Mouse (Mus musculus): ENCODE data around the gene Syn1.
A peak's percentile ranks its signal among the peaks of the same experiment; 100 is the strongest.

Gene Syn1

GRCm38 (mm10) chrX:20920844-20921364, at the start of gene Syn1:
Syn1 (minus strand) TSS chrX:20921004.
- peak; percentile 71 to 78 for DNase-seq (ENCODE audit: low spot score in 2 of 2)

- peak; percentile 83 to 90 for DNase-seq (ENCODE audit: low spot score in 2 of 2)
Observed at GRCm38 (mm10) chrX:20961477-20962378, 40.9 kb upstream of the Syn1 start, which contains the start of gene Uxt. Uxt (minus strand) TSS chrX:20962017.

GRCm38 (mm10) chrX:20950191-20950880, 29.5 kb upstream of the Syn1 start, which contains the start of gene Elk1:
Elk1 (minus strand) TSS chrX:20950608.
- DNase-seq (ENCODE audit: low spot score in 2 of 2) = peak; percentile 73 to 80

GRCm38 (mm10) chrX:20946055-20946454, 25.3 kb upstream of the Syn1 start:
- peak in 1 of 2 experiments; percentile 18 for DNase-seq (ENCODE audit: low spot score in 2 of 2)

- no peak for DNase-seq (ENCODE audit: low spot score in 2 of 2)
Observed at GRCm38 (mm10) chrX:20931963-20932362, 11.2 kb upstream of the Syn1 start.

GRCm38 (mm10) chrX:20931364-20931763, 10.6 kb upstream of the Syn1 start, which contains the start of gene Cfp:
Cfp (minus strand) TSS chrX:20931555.
- DNase-seq (ENCODE audit: low spot score in 2 of 2) = no peak

GRCm38 (mm10) chrX:20929859-20930258, 9.1 kb upstream of the Syn1 start:
- no peak for DNase-seq (ENCODE audit: low spot score in 2 of 2)

GRCm38 (mm10) chrX:20924976-20925375, 4.2 kb upstream of the Syn1 start:
- DNase-seq (ENCODE audit: low spot score in 2 of 2) = no peak

- no peak for DNase-seq (ENCODE audit: low spot score in 2 of 2)
Observed at GRCm38 (mm10) chrX:20923506-20923905, 2.7 kb upstream of the Syn1 start.

GRCm38 (mm10) chrX:20921366-20921765, 562 bp upstream of the Syn1 start:
- no peak for DNase-seq (ENCODE audit: low spot score in 2 of 2)

- DNase-seq (ENCODE audit: low spot score in 2 of 2) = no peak
Observed at GRCm38 (mm10) chrX:20920249-20920843, 458 bp downstream of the Syn1 start.

GRCm38 (mm10) chrX:20915075-20915474, 5.7 kb downstream of the Syn1 start:
- no peak for DNase-seq (ENCODE audit: low spot score in 2 of 2)

- DNase-seq (ENCODE audit: low spot score in 2 of 2) = no peak
Observed at GRCm38 (mm10) chrX:20913726-20914125, 7.1 kb downstream of the Syn1 start.

GRCm38 (mm10) chrX:20910074-20910473, 10.7 kb downstream of the Syn1 start:
- no peak for DNase-seq (ENCODE audit: low spot score in 2 of 2)

GRCm38 (mm10) chrX:20875241-20875640, 45.6 kb downstream of the Syn1 start:
- DNase-seq (ENCODE audit: low spot score in 2 of 2) = no peak

GRCm38 (mm10) chrX:20872928-20873500, 47.8 kb downstream of the Syn1 start:
- DNase-seq (ENCODE audit: low spot score in 2 of 2) = no peak

GRCm38 (mm10) chrX:20869962-20870513, 50.8 kb downstream of the Syn1 start, which contains the start of gene Timp1:
Timp1 (plus strand) TSS chrX:20870166.
- peak; percentile 55 to 73 for DNase-seq (ENCODE audit: low spot score in 2 of 2)

- DNase-seq (ENCODE audit: low spot score in 2 of 2) = no peak
Observed at GRCm38 (mm10) chrX:20869203-20869602, 51.6 kb downstream of the Syn1 start.

- no peak for DNase-seq (ENCODE audit: low spot score in 2 of 2)
Observed at GRCm38 (mm10) chrX:20868091-20868490, 52.7 kb downstream of the Syn1 start.

- DNase-seq (ENCODE audit: low spot score in 2 of 2) = no peak
Observed at GRCm38 (mm10) chrX:20863161-20864101, 57.4 kb downstream of the Syn1 start.
